Mouse (Mus musculus) embryo, embryonic 11.5 days (tissue): ENCODE data around the gene Cxcr1.
A peak's percentile ranks its signal among the peaks of the same experiment; 100 is the strongest.

Experiments
- DNase-seq: peaks from one replicate; pipeline ENCODE4 v3.0.0-alpha.2; 2012; ENCODE audit warnings: low read depth, low spot score

Gene Cxcr1

GRCm38 (mm10) chr1:74194445-74194844 is at the start of gene Cxcr1:
TSS of gene Cxcr1 (minus strand) at chr1:74194631.
- DNase-seq, result no peak

GRCm38 (mm10) chr1:74240832-74241231 is 46.4 kb upstream of the Cxcr1 start:
- DNase-seq, result no peak

- no peak for DNase-seq
Observed at GRCm38 (mm10) chr1:74240311-74240710, 45.9 kb upstream of the Cxcr1 start.

- DNase-seq, result no peak
Observed at GRCm38 (mm10) chr1:74239618-74240017, 45.2 kb upstream of the Cxcr1 start.

GRCm38 (mm10) chr1:74239162-74239561 is 44.7 kb upstream of the Cxcr1 start:
- DNase-seq, result no peak

- DNase-seq, result no peak
Observed at GRCm38 (mm10) chr1:74238136-74238535, 43.7 kb upstream of the Cxcr1 start.

- DNase-seq, result no peak
Observed at GRCm38 (mm10) chr1:74237671-74238070, 43.2 kb upstream of the Cxcr1 start.

- DNase-seq, result peak; percentile 5
Observed at GRCm38 (mm10) chr1:74236590-74237317, 42.3 kb upstream of the Cxcr1 start.

- peak; percentile 96 for DNase-seq
Observed at GRCm38 (mm10) chr1:74235938-74236589, 41.6 kb upstream of the Cxcr1 start, which contains the start of gene Arpc2. TSS of gene Arpc2 (plus strand) at chr1:74236084.

GRCm38 (mm10) chr1:74230992-74231391 is 36.6 kb upstream of the Cxcr1 start:
- no peak for DNase-seq

GRCm38 (mm10) chr1:74229942-74230341 is 35.5 kb upstream of the Cxcr1 start:
- DNase-seq, result no peak

- no peak for DNase-seq
Observed at GRCm38 (mm10) chr1:74227317-74227716, 32.9 kb upstream of the Cxcr1 start.

GRCm38 (mm10) chr1:74219922-74220321 is 25.5 kb upstream of the Cxcr1 start:
- no peak for DNase-seq

GRCm38 (mm10) chr1:74208941-74209340 is 14.5 kb upstream of the Cxcr1 start:
- DNase-seq, result no peak

GRCm38 (mm10) chr1:74207906-74208305 is 13.5 kb upstream of the Cxcr1 start:
- no peak for DNase-seq

GRCm38 (mm10) chr1:74206642-74207041 is 12.2 kb upstream of the Cxcr1 start:
- DNase-seq, result no peak

- DNase-seq, result peak; percentile 20
Observed at GRCm38 (mm10) chr1:74205881-74206280, 11.4 kb upstream of the Cxcr1 start.

GRCm38 (mm10) chr1:74203457-74203856 is 9.0 kb upstream of the Cxcr1 start:
- DNase-seq, result no peak

- no peak for DNase-seq
Observed at GRCm38 (mm10) chr1:74201048-74201844, 6.8 kb upstream of the Cxcr1 start.

GRCm38 (mm10) chr1:74199046-74199445 is 4.6 kb upstream of the Cxcr1 start:
- no peak for DNase-seq

- no peak for DNase-seq
Observed at GRCm38 (mm10) chr1:74197726-74198470, 3.5 kb upstream of the Cxcr1 start.
